Mouse (Mus musculus): ENCODE results near the gene Trpc4. TPM values are rescaled to one million over a fixed set of nuclear protein-coding genes. Genes with fewer than 3 reads are reported as not detected.

Trpc4 gene
- not detected in 2 replicates for polyA plus RNA-seq (2012; ENCODE audit: insufficient read depth, low replicate concordance)

- peaks cover 19% of the 10 kb centered on the region for H3K27me3 ChIP-seq (replicated peaks)
- TF ChIP-seq FLI1 (IDR thresholded peaks at IDR 0.05; ENCODE audit: low read length) (no peak), GATA1 (IDR thresholded peaks at IDR 0.05; ENCODE audit: borderline replicate concordance, low read length) (no peak)
- H3K9me3 ChIP-seq, result no peaks in the 10 kb centered on the region
- no peaks in the 10 kb centered on the region for H3K36me3 ChIP-seq (replicated peaks; ENCODE audit: low read length)
- no peak within 1 kb of the TSS for H3K4me3 ChIP-seq (replicated peaks)
- no peaks in the 10 kb centered on the region for H3K4me1 ChIP-seq
These were observed at the start of gene Trpc4 for GRCm38 (mm10) chr3:54155639-54156315. Trpc4 (plus strand) TSS chr3:54156035.

DNA sequence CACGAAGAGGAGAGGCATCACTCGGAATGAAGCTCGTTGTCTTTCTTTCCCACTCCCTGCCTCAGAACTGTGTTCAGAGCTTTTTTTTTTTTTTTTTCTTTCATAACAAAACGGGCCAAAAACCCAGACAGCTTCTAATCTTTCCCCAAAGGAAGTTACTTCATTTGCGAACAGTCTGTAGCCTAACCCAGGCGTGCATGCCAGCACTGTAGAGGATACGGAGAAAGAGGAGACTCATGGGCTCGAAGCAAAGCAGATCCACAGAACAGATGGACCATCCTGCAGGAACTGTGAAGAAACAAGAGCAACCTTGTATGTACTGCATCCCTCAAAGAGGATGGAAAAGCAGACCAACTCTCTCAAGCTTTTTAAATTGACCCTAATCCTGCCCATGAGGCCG, 44.3 kb upstream of the Trpc4 start:
- no peak for TF ChIP-seq FLI1 (IDR thresholded peaks at IDR 0.05; ENCODE audit: low read length)
- no peaks in the 10 kb centered on the region for H3K36me3 ChIP-seq (replicated peaks; ENCODE audit: low read length)
- H3K9me3 ChIP-seq, result peaks cover 13% of the 10 kb centered on the region; the same call in 1 of the 2 replicates
- no peak overlapping the region for H3K4me3 ChIP-seq (replicated peaks)
- H3K4me1 ChIP-seq, result no peaks in the 10 kb centered on the region
- no peaks in the 10 kb centered on the region for H3K27me3 ChIP-seq (replicated peaks)

DNA sequence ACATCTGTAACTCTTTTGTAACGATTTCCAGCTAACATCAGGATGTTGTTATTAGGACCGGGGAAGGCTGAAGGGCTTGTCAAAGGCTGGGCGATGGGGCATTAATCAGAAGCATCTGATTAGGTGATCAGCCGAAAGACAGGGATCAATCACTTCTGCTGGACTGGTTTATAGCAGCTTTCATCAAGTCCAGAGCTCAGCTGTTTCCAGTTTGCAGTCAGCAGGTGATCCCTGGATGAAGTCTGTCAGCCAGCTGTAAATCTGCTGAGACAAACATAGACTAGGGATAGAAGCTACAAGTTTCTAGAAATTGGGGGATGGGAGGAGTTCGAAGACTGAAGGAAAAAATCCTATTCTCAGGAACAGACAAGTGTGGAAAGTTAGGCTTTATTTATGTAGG, 20.5 kb upstream of the Trpc4 start:
- Histone ChIP-seq H3K9me3 (peaks cover 9% of the 10 kb centered on the region; the same call in 1 of the 2 replicates), H3K27me3 (replicated peaks) (no peaks in the 10 kb centered on the region), H3K4me1 (no peaks in the 10 kb centered on the region), H3K4me3 (replicated peaks) (no peak overlapping the region), H3K36me3 (replicated peaks; ENCODE audit: low read length) (no peaks in the 10 kb centered on the region)
- TF ChIP-seq FLI1 (IDR thresholded peaks at IDR 0.05; ENCODE audit: low read length) (no peak), GATA1 (IDR thresholded peaks at IDR 0.05; ENCODE audit: borderline replicate concordance, low read length) (no peak)

DNA sequence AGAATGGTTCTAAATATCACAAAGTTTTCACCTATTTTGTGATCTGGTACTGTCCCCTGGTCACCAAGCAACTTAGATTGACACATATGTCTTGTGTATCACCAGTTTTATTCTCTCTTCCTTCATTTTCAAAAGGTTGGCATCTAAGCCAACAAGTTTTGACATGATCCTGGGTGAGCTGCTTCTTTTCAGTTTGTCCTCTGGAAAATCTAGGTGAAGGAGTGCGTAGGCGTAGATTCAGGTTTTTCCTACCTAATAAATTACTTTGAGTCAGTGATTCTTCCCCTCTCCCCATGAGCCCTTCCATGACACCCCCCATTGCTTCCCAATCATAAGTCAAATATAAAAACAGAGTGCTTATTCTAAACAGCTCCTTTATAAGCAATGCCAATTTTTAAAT, 14.5 kb upstream of the Trpc4 start:
- Histone ChIP-seq H3K9me3 (0 out of 2 replicates have a peak, but pooled peaks cover 2% of the 10 kb centered on the region), H3K4me3 (replicated peaks) (no peak overlapping the region), H3K4me1 (no peaks in the 10 kb centered on the region), H3K36me3 (replicated peaks; ENCODE audit: low read length) (no peaks in the 10 kb centered on the region), H3K27me3 (replicated peaks) (no peaks in the 10 kb centered on the region)
- TF ChIP-seq GATA1 (IDR thresholded peaks at IDR 0.05; ENCODE audit: borderline replicate concordance, low read length), result no peak
- no peak for TF ChIP-seq FLI1 (IDR thresholded peaks at IDR 0.05; ENCODE audit: low read length)

GRCm38 (mm10) chr3:54154844-54155638, 794 bp upstream of the Trpc4 start:
- H3K4me3 ChIP-seq (replicated peaks), result no peak overlapping the region
- TF ChIP-seq FLI1 (IDR thresholded peaks at IDR 0.05; ENCODE audit: low read length) (no peak), GATA1 (IDR thresholded peaks at IDR 0.05; ENCODE audit: borderline replicate concordance, low read length) (no peak)
- H3K36me3 ChIP-seq (replicated peaks; ENCODE audit: low read length), result no peaks in the 10 kb centered on the region
- no peaks in the 10 kb centered on the region for H3K4me1 ChIP-seq
- no peaks in the 10 kb centered on the region for H3K9me3 ChIP-seq
- H3K27me3 ChIP-seq (replicated peaks), result peaks cover 19% of the 10 kb centered on the region

- TF ChIP-seq GATA1 (IDR thresholded peaks at IDR 0.05; ENCODE audit: borderline replicate concordance, low read length), result no peak
- TF ChIP-seq FLI1 (IDR thresholded peaks at IDR 0.05; ENCODE audit: low read length), result no peak
- Histone ChIP-seq H3K4me3 (replicated peaks) (no peak overlapping the region), H3K36me3 (replicated peaks; ENCODE audit: low read length) (no peaks in the 10 kb centered on the region), H3K4me1 (no peaks in the 10 kb centered on the region), H3K27me3 (replicated peaks) (peaks cover 19% of the 10 kb centered on the region), H3K9me3 (no peaks in the 10 kb centered on the region)
These were observed 623 bp downstream of the Trpc4 start for GRCm38 (mm10) chr3:54156316-54157000.

GRCm38 (mm10) chr3:54170701-54171100, 14.9 kb downstream of the Trpc4 start:
- peaks cover 18% of the 10 kb centered on the region; the same call in 1 of the 2 replicates for H3K9me3 ChIP-seq
- no peaks in the 10 kb centered on the region for H3K27me3 ChIP-seq (replicated peaks)
- H3K36me3 ChIP-seq (replicated peaks; ENCODE audit: low read length), result no peaks in the 10 kb centered on the region
- H3K4me3 ChIP-seq (replicated peaks), result no peak overlapping the region
- no peaks in the 10 kb centered on the region for H3K4me1 ChIP-seq
- TF ChIP-seq FLI1 (IDR thresholded peaks at IDR 0.05; ENCODE audit: low read length), result no peak
- no peak for TF ChIP-seq GATA1 (IDR thresholded peaks at IDR 0.05; ENCODE audit: borderline replicate concordance, low read length)

DNA sequence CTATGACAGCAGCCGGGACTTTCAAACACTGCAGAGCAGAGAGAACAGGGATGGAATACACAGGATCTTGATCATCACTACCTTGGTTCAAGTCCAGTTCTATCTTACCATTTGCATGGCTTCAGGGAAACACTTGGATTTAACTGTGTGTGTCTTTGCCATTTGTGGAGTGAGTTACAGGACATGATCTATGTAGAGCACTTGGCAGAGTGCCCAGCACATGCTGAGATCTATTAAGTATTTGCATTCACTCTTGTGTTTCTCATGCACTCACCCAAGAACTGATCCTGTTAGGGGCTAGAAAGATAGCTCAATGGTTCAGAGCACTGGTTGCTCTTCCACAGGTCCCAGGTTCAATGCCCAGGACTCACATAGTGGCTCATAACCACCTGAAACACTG, 21.5 kb downstream of the Trpc4 start:
- H3K4me3 ChIP-seq (replicated peaks), result no peak overlapping the region
- H3K9me3 ChIP-seq, result peaks cover 7% of the 10 kb centered on the region; the same call in 1 of the 2 replicates
- TF ChIP-seq GATA1 (IDR thresholded peaks at IDR 0.05; ENCODE audit: borderline replicate concordance, low read length) (no peak), FLI1 (IDR thresholded peaks at IDR 0.05; ENCODE audit: low read length) (no peak)
- no peaks in the 10 kb centered on the region for H3K27me3 ChIP-seq (replicated peaks)
- H3K4me1 ChIP-seq, result no peaks in the 10 kb centered on the region
- no peaks in the 10 kb centered on the region for H3K36me3 ChIP-seq (replicated peaks; ENCODE audit: low read length)

GRCm38 (mm10) chr3:54190932-54191668, 35.3 kb downstream of the Trpc4 start:
- H3K4me1 ChIP-seq, result no peaks in the 10 kb centered on the region
- no peaks in the 10 kb centered on the region for H3K36me3 ChIP-seq (replicated peaks; ENCODE audit: low read length)
- H3K4me3 ChIP-seq (replicated peaks), result no peak overlapping the region
- TF ChIP-seq FLI1 (IDR thresholded peaks at IDR 0.05; ENCODE audit: low read length) (no peak), GATA1 (IDR thresholded peaks at IDR 0.05; ENCODE audit: borderline replicate concordance, low read length) (no peak)
- H3K27me3 ChIP-seq (replicated peaks), result no peaks in the 10 kb centered on the region
- 0 out of 2 replicates have a peak, but pooled peaks cover 3% of the 10 kb centered on the region for H3K9me3 ChIP-seq
